Mouse (Mus musculus) liver, embryonic 12.5 days (tissue): Measurements from ENCODE around the gene Hcn2. TPM values are rescaled to one million over a fixed set of nuclear protein-coding genes. Genes with fewer than 3 reads are reported as not detected.

Source experiments
- ATAC-seq: fragments of 200-750 bp; cut with Nextera tagmentation; 2 replicates; pipeline ENCODE4 v1.8.0; 2017; ENCODE audit warnings: moderate number of reproducible peaks, mild to moderate bottlenecking, moderate library complexity
- H3K27ac ChIP-seq: fragments of 300-500 bp; sonication (generic); 2 replicates; pipeline ENCODE4 v1.5.1; 2016; ENCODE audit warnings: mild to moderate bottlenecking
- H3K27me3 ChIP-seq: fragments of 300-500 bp; sonication (generic); replicated peaks from 2 replicates; pipeline ENCODE4 v1.6.1; 2016; ENCODE audit warnings: mild to moderate bottlenecking, moderate library complexity
- H3K36me3 ChIP-seq: fragments of 300-500 bp; sonication (generic); 2 replicates; pipeline ENCODE4 v1.6.1; 2016; ENCODE audit warnings: mild to moderate bottlenecking, moderate library complexity
- H3K4me1 ChIP-seq: fragments of 300-500 bp; sonication (generic); 2 replicates; pipeline ENCODE4 v1.6.1; 2016
- H3K4me2 ChIP-seq: fragments of 300-500 bp; sonication (generic); 2 replicates; pipeline ENCODE4 v1.6.1; 2016; ENCODE audit warnings: mild to moderate bottlenecking, moderate library complexity
- H3K4me3 ChIP-seq: fragments of 300-500 bp; sonication (generic); 2 replicates; pipeline ENCODE4 v1.5.1; 2016; ENCODE audit warnings: mild to moderate bottlenecking, moderate library complexity
- H3K9ac ChIP-seq: fragments of 300-500 bp; sonication (generic); 2 replicates; pipeline ENCODE4 v1.6.1; 2016; ENCODE audit warnings: mild to moderate bottlenecking, moderate library complexity
- H3K9me3 ChIP-seq: fragments of 300-500 bp; sonication (generic); replicated peaks from 2 replicates; pipeline ENCODE4 v1.6.1; 2016; ENCODE audit warnings: mild to moderate bottlenecking, moderate library complexity
- WGBS: fragments of 180-500 bp; shearing (Covaris S2); methylation state at CpG from one replicate; pipeline ENCODE4 v1.1.7; 2016; ENCODE audit not compliant: insufficient replicate concordance; 5-methylcytosine and 5-hydroxymethylcytosine counted together
- polyA plus RNA-seq: library from polyadenylated mRNA; unstranded; fragments of >200 nt; fragmentation: Nextera tagmentation; extraction: Ambion mirVana; gene quantifications from 2 replicates; pipeline ENCODE4 v1.2.1, GENCODE M21; 2016

The Hcn2 gene
- polyA plus RNA-seq, 1 experiment from 2014 or later, result 0.11 TPM

DNA sequence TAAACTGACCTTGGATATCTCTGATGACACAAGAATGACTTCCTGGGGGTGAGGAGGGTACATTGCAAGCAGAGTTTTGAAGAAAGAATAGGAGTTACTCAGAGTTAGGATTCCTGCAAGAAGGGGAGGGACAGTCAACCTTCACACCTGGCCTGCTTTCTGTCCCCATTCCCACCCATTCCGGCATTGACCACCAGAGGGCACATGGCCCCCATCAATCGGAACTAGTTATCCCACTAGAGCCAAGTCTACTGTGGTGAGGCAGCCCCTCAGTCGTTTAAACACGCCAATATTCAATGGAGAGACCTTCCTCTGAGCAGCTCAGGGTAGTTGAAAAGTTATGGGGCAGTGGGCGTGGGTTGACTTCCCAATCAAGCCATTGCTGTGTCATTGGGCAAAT, 52.0 kb downstream of the Hcn2 start:
- Histone ChIP-seq H3K36me3 (peaks cover 11% of the 10 kb centered on the region; the same call in 1 of the 2 replicates), H3K4me3 (no peak overlapping the region), H3K4me2 (0 out of 2 replicates have a peak overlapping the region, but pooled peaks have one; percentile 89), H3K9ac (no peak overlapping the region), H3K27me3 (peaks cover 18% of the 10 kb centered on the region), H3K27ac (no peak overlapping the region), H3K9me3 (peaks cover 5% of the 10 kb centered on the region), H3K4me1 (peaks cover 46% of the 10 kb centered on the region)
- no peak for ATAC-seq
- under 1% methylated on average over 5 of the region's 5 CpGs for WGBS

DNA sequence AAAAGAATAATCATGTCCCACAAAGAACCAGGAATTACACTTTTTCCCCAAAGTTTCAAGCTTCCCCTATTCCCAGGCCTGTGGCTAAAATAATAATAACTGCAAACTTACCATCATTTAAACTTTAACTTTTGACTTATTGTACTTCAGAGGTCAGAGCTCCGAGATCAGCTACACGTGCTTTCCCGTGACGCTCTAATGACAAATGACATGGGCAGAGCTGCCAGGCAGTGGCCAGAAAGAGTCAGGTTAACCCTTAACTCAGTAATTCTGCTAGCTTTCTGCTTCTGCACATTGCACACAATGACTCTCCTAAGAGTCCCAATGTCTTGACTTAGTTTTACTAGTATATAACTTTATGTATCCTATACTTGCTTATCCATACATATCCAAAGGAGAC, 52.9 kb downstream of the Hcn2 start:
- Histone ChIP-seq H3K36me3 (0 out of 2 replicates have a peak, but pooled peaks cover 6% of the 10 kb centered on the region), H3K4me3 (no peak overlapping the region), H3K27ac (no peak overlapping the region), H3K4me1 (peaks cover 36% of the 10 kb centered on the region), H3K9ac (no peak overlapping the region), H3K4me2 (no peak overlapping the region), H3K9me3 (peaks cover 5% of the 10 kb centered on the region), H3K27me3 (peaks cover 18% of the 10 kb centered on the region)
- no peak for ATAC-seq
- WGBS, result 52% methylated on average over 4 of the region's 4 CpGs

DNA sequence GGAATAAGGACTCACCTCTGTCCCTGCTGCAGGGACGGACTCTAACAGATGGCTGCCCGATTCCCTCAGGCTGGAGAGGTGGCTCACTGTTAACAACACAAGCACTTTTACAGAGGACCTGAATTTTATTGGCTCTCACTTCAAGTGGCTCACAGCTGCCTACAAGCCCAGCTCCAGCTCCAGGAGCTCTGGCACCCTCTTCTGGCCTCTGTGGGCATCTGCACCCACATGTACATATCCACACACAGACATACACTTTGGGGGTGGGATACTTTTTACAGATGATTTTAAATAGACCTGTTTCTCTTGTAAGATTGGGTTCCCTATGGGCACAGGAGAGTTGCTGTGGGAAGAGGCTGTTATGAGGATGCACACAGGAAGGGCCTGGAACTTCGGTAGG, 55.9 kb downstream of the Hcn2 start:
- Histone ChIP-seq H3K4me1 (peaks cover 20% of the 10 kb centered on the region), H3K27ac (no peak overlapping the region), H3K36me3 (no peaks in the 10 kb centered on the region), H3K9ac (no peak overlapping the region), H3K4me3 (no peak overlapping the region), H3K4me2 (no peak overlapping the region), H3K9me3 (peaks cover 11% of the 10 kb centered on the region), H3K27me3 (peaks cover 33% of the 10 kb centered on the region)
- 85% methylated on average over 3 of the region's 3 CpGs for WGBS
- no peak for ATAC-seq

DNA sequence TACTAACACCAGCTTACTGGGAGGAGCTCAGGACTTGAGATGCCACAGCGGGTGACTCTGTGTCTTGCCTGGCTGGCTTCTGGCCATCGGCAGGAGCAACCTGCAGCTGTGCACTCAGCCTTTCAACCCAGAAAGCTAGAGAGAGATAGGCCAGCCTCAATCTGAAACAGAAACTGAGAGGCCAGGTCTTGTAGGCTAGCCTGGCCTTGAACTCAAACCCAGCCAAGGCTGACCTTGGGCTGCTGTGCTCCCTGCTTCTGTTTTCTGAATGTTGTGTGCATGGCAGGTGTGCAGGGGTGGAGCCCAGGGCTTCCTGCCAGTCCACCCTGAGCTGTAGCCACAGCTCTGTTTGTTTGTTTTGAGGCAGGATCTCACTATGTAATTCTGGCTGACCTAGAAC, 56.8 kb downstream of the Hcn2 start:
- ATAC-seq, result no peak
- no peak overlapping the region for H3K4me2 ChIP-seq
- 84% methylated on average over 2 of the region's 2 CpGs for WGBS
- H3K4me3 ChIP-seq, result no peak overlapping the region
- no peak overlapping the region for H3K9ac ChIP-seq
- no peaks in the 10 kb centered on the region for H3K36me3 ChIP-seq
- H3K27me3 ChIP-seq, result peaks cover 42% of the 10 kb centered on the region
- H3K27ac ChIP-seq, result no peak overlapping the region
- peaks cover 15% of the 10 kb centered on the region for H3K4me1 ChIP-seq
- peaks cover 11% of the 10 kb centered on the region for H3K9me3 ChIP-seq

DNA sequence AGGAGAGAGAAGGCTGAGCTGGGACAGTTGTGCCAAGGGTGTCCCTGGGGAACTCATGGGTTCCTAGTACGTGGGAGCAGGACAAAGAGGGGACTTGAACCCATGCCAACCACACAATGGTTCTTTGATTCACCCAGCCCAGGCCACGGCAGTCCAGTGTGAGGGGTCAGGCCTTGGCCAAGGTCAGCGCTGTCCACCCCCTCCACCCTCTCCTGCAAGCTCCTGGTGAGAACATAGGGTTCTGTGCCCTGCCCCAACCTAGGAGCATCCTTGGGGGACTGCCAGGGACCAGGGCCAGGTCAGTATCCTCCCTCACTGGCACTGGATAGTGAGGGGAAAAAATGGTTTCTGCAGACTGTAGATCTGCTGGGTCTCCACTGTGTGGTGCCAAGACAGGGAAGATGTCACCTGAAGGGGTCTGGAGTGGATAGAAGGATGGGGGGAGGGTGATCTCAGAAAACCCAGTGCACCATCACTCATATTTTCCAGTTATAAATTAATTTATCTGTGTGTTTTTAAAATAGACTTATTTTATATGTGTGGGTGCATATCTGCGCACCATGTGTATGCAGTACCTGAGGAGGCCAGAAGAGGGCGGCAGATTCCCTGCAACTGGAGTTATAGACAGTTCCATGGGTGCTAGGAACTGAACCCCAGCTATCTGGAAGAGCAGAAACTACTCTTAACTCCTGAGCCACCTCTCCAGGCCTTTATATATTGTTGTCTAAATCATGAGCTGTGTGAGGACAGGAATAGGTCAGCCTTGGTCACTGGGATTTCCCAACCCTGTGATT, 58.2 kb downstream of the Hcn2 start:
- ATAC-seq, result no peak
- Histone ChIP-seq H3K36me3 (no peaks in the 10 kb centered on the region), H3K9me3 (peaks cover 11% of the 10 kb centered on the region), H3K9ac (no peak overlapping the region), H3K4me3 (no peak overlapping the region), H3K4me2 (no peak overlapping the region), H3K27me3 (peaks cover 57% of the 10 kb centered on the region), H3K4me1 (peaks cover 10% of the 10 kb centered on the region), H3K27ac (no peak overlapping the region)
- WGBS, result 60% methylated on average over 5 of the region's 5 CpGs

DNA sequence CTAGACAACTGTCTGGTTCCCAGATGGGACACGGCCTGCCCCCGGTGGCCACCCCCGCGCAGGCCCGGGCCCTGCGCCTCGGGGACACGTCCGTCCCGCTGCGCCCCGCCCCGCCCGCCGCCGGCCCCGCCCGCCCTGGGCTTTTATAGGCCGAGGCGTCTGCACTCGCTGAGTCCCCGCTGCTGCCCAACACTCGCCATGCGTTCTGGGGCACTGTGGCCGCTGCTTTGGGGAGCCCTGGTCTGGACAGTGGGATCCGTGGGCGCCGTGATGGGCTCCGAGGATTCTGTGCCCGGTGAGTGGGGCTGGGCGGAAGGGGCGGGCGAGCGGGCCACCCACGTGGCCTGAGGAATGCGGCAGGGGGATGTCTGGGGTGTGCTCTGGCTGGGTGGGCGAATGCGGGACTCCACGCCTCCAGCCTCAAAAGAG, 60.7 kb downstream of the Hcn2 start, which contains the start of gene Fstl3:
TSS of gene Fstl3 (plus strand) at position 170 of the 429 bp plus-strand sequence.
- H3K9ac ChIP-seq, result peak within 1 kb of the TSS; percentile 32; the same call in 1 of the 2 replicates
- H3K4me1 ChIP-seq, result peaks cover 34% of the 10 kb centered on the region
- H3K27me3 ChIP-seq, result peaks cover 60% of the 10 kb centered on the region
- H3K36me3 ChIP-seq, result no peaks in the 10 kb centered on the region
- 4% methylated on average over 39 of the region's 39 CpGs for WGBS
- H3K9me3 ChIP-seq, result peaks cover 10% of the 10 kb centered on the region
- H3K4me3 ChIP-seq, result peak within 1 kb of the TSS; percentile 48
- no peak within 1 kb of the TSS for H3K27ac ChIP-seq
- ATAC-seq, result no peak
- H3K4me2 ChIP-seq, result peak within 1 kb of the TSS; percentile 67

DNA sequence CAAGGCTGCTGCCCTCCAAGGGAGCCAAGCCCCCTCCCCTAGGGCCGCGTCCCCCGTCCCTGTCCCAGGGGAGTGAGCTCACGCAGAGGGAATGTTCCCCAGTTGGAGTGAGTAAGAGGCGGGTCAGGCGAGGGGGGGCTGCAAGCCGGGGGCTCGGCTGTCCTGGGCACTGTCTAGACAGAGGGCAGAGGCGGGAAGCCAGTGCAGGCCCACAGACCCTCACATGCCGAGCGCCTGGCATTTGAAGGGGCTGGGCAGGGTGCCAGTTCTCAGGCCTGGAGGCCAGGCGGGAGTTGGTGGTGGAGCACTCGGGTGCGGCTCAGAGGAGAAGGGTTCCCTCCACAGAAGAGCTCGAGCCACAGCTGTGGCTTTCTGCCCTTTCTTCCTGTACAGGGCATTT, 61.6 kb downstream of the Hcn2 start:
- 32% methylated on average over 15 of the region's 15 CpGs for WGBS
- Histone ChIP-seq H3K9me3 (peaks cover 5% of the 10 kb centered on the region), H3K27ac (no peak overlapping the region), H3K4me2 (no peak overlapping the region; the same call in 1 of the 2 replicates), H3K4me3 (no peak overlapping the region), H3K27me3 (peaks cover 66% of the 10 kb centered on the region), H3K9ac (no peak overlapping the region), H3K4me1 (peaks cover 34% of the 10 kb centered on the region), H3K36me3 (no peaks in the 10 kb centered on the region)
- no peak for ATAC-seq

DNA sequence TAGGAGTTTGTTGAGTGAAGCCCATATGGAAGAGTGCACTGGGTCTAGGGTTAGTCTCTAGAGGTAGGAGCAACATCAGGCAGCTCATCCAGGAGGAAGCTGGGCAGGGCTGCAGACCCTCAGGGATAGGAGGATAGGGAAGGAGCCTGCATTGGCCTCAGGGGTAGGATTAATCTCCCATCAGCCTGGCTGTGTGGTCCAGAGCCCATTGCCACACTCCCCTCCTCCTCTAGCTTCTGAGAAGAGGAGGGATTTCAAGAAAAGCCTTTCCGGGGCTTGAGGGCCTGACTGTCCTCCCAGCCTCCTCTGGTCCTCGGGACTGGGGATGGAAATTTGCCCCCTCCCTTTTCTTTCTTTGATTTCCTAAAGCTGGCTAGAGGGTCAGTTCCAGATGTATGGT, 62.8 kb downstream of the Hcn2 start:
- Histone ChIP-seq H3K4me2 (peak overlapping the region; percentile 71), H3K36me3 (no peaks in the 10 kb centered on the region), H3K27me3 (peaks cover 72% of the 10 kb centered on the region), H3K9ac (no peak overlapping the region), H3K4me1 (peaks cover 34% of the 10 kb centered on the region), H3K27ac (no peak overlapping the region), H3K9me3 (peaks cover 5% of the 10 kb centered on the region), H3K4me3 (no peak overlapping the region)
- no peak for ATAC-seq
- WGBS, result 31% methylated on average over 2 of the region's 2 CpGs

DNA sequence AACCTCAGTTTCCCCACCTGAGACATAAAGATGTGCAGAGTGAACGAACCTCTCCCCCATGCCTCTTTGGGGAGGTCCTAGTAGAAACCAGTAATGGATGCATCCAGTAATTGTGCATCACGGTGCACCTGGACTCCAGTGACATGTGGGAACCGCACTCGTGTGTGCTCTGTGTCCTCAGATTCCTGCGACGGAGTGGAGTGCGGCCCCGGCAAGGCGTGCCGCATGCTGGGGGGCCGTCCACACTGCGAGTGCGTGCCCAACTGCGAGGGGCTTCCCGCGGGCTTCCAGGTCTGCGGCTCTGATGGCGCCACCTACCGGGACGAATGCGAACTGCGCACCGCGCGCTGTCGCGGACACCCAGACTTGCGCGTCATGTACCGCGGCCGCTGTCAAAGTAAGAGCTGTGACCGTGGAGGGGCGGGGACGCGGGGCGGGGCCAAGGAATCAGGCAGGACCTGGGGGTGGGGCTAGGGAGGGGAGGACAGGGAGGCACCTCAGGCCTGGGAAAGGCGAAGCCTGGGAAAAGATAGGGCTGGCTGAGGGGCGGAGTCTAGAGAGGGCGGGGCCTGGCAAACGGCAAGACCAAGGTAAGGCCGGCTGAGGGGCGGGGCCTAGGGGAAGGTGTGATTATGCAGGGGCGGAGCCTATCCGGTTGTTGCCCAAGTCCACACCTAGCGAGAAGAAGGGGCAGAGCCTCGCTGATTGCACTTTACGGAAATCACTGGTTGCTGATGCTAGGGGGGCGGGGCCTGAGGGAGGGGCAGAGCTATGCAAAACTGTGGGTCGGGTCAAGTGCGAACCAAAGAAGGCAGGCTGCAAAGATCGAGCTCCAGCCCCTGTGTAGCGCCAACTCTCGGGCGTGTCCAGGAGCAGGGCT, 63.6 kb downstream of the Hcn2 start:
- peak overlapping the region; percentile 71 for H3K4me2 ChIP-seq
- H3K36me3 ChIP-seq, result no peaks in the 10 kb centered on the region
- peaks cover 80% of the 10 kb centered on the region for H3K27me3 ChIP-seq
- 2% methylated on average over 55 of the region's 55 CpGs for WGBS
- peak; percentile 84 for ATAC-seq
- peaks cover 34% of the 10 kb centered on the region for H3K4me1 ChIP-seq
- peak overlapping the region; percentile 16 for H3K27ac ChIP-seq
- peaks cover 4% of the 10 kb centered on the region for H3K9me3 ChIP-seq
- H3K9ac ChIP-seq, result peak overlapping the region; percentile 43; the same call in 1 of the 2 replicates
- H3K4me3 ChIP-seq, result peak overlapping the region; percentile 48

DNA sequence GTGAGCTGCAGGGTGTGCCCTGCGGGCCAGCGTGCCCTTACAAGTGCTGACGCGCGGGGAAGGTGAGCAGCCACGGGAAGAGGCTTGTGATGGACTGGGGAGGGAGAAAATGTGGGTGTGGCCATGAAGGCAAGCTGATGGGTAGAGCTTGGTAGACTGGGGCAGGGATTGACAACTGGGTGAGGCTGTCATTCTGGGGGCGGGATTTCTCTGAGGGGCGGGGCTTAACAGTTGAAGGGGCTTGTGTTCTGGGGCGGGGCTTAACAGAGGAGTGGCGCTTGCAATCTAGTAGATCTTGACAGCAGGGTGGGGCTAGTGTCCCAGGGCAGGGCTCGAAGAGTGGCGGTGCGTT, 64.2 kb downstream of the Hcn2 start:
- no peak overlapping the region for H3K9ac ChIP-seq
- no peak; the same call in 1 of the 2 replicates for ATAC-seq
- under 1% methylated on average over 13 of the region's 13 CpGs for WGBS

DNA sequence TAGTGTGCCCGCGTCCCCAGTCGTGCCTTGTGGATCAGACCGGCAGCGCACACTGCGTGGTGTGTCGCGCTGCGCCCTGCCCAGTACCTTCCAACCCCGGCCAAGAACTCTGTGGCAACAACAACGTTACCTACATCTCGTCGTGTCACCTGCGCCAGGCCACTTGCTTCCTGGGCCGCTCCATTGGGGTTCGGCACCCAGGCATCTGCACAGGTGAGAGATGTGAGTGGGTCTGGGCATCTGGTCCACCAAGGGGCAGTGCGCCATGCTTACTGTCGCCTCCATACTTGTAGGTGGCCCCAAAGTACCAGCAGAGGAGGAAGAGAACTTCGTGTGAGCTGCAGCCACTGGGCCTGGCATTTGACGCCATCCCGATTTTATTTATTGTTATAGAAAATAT, 64.7 kb downstream of the Hcn2 start:
- peak overlapping the region; percentile 71 for H3K4me2 ChIP-seq
- WGBS, result 27% methylated on average over 21 of the region's 21 CpGs
- peaks cover 80% of the 10 kb centered on the region for H3K27me3 ChIP-seq
- no peaks in the 10 kb centered on the region for H3K9me3 ChIP-seq
- peak overlapping the region; percentile 16; the same call in 1 of the 2 replicates for H3K27ac ChIP-seq
- H3K4me3 ChIP-seq, result peak overlapping the region; percentile 48
- no peak for ATAC-seq
- no peaks in the 10 kb centered on the region for H3K36me3 ChIP-seq
- no peak overlapping the region for H3K9ac ChIP-seq
- H3K4me1 ChIP-seq, result peaks cover 34% of the 10 kb centered on the region

More for the DNA sequence above, 64.2 kb downstream of the Hcn2 start:
- Histone ChIP-seq H3K9me3 (no peaks in the 10 kb centered on the region), H3K4me1 (peaks cover 34% of the 10 kb centered on the region), H3K27ac (peak overlapping the region; percentile 16), H3K4me3 (peak overlapping the region; percentile 48), H3K36me3 (no peaks in the 10 kb centered on the region), H3K4me2 (peak overlapping the region; percentile 71), H3K27me3 (peaks cover 83% of the 10 kb centered on the region)

DNA sequence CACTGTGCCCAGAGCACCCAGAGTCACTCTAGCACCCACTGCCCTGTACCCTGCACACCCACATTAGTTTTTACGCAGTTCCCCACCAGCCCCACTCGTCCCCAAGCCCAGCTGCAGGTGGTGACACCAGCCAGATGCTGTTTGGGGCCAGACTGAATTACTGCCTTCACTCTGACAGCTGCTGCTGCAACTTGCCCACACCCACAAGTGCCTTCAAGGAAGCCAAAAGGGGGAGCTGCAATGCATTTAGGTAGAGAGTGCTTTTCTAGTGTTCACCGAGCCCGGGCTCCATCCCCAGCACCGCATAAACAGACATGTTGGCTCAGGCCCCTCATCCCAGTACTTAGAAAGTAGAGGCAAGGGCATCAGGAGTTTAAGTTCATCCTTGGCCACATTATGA, 65.5 kb downstream of the Hcn2 start:
- Histone ChIP-seq H3K4me1 (peaks cover 33% of the 10 kb centered on the region), H3K36me3 (no peaks in the 10 kb centered on the region), H3K9me3 (no peaks in the 10 kb centered on the region), H3K4me2 (no peak overlapping the region), H3K27ac (no peak overlapping the region), H3K27me3 (peaks cover 71% of the 10 kb centered on the region), H3K9ac (no peak overlapping the region), H3K4me3 (no peak overlapping the region)
- WGBS, result 65% methylated on average over 5 of the region's 5 CpGs
- ATAC-seq, result no peak
